Mouse (Mus musculus) spleen, postnatal 10 days (tissue): ENCODE measurements around the gene Hhat.

Experiments
- DNase-seq, 2 experiments: peaks; one replicate each; pipeline ENCODE4 v3.0.0; 2021 to 2022; ENCODE audit warnings: low spot score in 2 of 2

Gene Hhat

DNA sequence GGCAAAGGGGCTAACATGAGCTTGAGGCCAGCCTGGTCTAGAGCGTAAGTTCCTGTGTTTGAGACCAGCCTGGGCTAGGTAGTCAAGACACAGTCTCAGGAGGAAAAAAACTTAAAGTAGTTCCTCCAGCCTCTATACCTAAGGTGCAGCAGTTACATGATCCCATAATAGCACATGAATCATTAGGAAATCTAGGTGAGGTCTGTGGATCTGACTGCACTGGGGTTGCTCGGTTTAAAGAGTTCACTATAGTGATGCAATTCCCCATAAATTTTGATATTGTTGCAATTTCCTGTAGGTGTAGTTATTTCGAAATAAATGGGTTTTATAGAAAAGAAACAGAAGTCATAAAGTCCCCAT, 26.2 kb downstream of the Hhat start:
- no peak for DNase-seq

DNA sequence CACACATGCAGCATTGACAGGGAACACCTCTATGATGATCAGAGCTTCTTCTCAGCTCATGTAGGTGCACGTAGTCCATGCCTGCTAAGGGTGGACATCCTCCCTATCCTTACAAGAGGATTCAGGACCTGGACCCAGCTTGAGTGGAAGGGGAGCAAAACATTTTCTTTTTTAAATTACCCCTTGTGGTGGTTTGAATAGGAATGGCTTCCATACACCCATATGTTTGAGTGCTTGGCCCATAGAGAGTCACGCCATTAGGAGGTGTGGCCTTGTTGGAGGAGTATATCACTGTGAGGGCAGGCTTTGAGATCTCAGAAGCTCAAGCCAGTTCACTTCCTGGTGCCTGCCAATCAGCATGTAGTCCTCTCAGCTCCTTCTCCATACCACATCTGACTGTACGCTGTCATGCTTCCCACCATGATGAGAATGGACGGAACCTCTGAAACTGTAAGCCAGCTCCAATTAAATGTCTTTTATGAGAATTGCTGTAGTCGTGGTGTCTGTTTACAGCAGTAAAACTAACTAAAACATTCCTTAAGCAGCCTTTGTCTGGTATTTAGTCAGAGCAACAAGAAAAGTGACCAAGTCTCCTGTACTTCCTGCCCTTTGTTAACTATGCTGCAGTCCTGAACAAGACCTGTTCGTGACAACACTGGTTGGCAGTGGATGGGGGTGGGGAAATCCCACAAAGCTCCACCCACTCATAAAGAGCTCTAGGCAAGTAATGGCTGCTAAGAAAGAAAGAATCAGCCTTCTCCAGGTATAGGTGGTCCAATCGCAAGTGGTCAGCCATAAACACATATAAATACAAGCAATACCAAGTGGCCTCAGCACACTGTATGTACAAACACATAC, 28.4 kb downstream of the Hhat start:
- no peak for DNase-seq

DNA sequence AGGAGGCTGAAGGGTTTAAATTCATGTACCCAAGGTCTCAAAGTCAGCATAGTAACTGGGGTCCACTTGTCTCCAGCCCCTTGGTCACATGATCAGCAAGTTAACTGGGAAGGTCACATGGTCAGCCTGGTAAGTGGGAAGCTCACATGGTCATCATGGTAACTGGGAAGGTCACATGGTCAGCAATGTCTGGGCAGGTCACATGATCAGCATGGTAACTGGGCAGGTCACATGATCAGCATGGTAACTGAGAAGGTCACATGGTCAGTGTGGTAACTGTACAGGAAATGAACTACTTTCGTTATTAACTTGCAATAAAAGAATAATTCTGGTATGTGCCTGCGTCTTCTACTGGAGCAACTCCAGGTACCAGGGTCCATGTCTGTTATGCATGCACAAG, 29.1 kb downstream of the Hhat start:
- DNase-seq, result no peak

DNA sequence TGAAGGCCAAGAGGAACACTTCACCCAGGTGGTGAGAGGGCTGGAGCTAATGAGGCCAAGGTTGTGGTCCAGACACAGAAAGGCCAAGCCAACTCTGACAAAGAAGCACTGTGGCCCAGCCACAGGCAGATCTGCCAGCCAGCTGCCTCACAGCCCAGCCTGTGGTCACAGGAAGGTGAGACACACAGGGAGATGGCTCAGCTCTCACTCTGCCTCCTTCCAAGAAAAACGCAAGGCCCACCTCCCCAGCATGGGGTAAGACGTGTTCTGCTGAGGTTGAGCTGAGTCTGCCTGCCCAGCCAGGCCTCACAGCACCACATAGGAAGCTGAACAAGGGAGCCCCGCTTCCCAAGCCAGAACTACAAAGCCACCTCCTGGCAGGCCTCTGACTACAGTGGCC, 34.5 kb downstream of the Hhat start:
- DNase-seq, result no peak

DNA sequence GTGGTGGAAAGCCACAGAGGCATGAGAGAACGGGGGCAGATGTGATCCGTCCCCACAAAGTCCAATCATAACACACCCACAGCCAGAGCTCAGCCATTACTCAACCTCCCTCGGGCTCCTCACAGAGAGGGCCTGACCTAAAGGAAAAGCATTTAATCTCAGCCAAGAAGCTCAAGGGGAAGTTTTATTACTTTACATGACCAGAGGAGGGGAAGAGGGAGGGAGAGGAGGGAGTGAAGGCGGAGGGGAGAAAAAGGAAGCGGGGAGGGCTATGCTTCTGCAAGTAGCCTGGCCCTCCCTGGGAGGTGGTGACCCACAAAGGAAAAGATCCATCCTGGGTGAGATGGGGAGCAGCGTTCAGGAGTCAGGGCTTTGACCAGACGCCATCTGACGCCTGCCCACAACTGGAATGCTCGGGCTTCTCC, 35.0 kb downstream of the Hhat start:
- no peak for DNase-seq

DNA sequence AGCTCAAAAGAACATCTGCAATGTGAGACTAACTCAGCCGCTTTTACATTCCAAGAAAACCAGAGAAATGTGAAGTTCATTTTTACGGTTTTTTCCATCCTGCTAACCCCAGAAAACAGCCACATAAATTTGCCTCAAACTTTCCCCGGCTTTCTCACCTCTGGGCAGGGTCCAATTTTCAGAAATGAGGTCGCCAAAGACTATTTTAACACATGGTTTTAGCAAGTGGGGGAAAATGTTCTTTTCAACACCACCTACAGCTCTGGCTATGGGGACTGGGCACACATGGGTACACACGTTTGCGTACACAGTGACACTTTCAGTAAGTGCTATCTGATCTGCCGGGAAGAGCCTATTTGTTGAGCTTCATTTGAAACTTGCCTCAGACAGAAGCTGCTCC, 40.5 kb downstream of the Hhat start:
- DNase-seq, result no peak

DNA sequence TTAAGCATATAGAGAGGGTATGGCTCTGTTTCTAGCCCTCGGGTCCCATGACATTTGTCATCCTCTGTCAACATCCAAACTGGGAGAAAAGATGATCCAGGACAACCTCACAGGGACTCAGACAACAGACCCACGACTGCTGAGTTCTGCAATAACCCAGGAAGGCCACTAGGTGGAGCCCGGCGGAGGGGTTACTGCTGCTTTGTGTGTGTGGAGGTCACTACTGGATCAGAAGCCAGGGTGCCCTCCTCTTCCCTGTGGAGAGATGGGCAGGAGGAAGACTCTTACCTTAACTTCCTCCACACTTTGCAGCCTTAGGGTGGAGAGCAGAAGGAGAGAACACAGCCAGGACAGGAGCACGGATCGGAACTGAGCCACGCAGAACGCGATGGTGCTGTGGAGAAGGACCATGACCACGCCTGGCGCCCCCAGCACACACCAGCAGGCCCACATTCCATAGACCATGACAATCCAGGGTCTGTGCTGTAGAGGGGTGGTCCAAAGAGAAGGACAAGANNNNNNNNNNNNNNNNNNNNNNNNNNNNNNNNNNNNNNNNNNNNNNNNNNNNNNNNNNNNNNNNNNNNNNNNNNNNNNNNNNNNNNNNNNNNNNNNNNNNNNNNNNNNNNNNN, 43.9 kb downstream of the Hhat start:
- peak; percentile 32 to 76 for DNase-seq

DNA sequence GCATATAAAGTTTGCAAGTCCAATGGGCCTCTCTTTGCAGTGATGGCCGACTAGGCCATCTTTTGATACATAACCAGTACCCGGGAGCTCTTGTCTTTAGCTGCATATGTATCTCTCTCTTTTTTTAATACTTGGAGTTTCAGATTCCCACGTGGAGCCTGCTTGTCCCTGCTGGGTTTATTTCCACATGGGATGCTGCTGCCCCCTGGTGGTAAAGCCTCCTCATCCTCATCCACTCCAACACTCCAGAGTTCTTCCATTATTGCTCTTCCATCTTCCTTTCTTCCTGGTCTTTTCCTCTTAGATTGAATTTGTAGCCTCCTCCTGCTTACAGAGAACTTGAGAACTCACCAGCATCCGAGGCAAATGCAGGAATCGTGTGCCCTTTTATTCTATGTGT, 48.9 kb downstream of the Hhat start:
- peak; percentile 19 to 65 for DNase-seq

DNA sequence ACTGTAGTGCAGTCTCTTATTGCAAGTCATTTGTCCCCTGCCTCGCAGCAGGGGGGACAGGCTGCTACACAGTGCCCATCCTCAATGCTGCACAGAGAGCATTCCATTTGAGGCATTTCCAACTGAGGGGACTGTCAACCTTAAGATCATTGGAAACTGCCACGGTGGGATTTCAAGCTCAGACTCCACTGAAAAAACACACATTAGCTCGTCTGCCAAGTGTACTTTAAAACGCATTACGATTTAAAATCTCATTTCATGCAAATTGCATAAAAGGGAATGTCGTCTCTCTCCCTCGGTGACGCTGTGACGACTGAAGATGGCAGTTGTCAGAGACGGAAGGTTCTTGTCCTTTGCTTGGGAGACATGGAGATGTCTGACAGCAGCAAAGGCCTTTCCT, 50.9 kb downstream of the Hhat start:
- DNase-seq, result no peak

DNA sequence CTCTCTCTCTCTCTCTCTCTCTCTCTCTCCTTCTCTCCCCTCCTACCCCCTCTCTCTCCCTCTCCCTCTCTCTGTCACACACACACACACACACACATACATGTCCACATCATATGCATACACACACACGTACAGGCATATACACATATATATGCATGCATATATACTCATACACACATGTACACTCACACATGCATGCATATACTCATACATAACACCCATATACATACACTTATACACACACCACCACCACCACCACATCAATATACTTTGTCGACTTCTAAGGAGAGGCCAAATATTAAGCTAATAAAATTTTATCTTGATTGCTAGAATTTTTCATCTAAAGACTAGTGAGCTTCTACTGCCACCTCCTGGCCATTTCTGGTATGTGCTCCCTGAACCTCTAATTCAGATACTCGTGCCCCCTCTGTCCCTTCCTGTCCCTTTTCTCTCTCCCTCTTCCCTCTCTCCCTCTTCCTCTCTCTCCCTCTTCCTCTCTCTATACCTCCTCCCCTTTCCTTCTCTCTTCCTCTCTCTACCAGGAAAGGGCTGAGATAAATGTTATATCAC, 59.2 kb downstream of the Hhat start:
- peak; percentile 25 to 70 for DNase-seq

DNA sequence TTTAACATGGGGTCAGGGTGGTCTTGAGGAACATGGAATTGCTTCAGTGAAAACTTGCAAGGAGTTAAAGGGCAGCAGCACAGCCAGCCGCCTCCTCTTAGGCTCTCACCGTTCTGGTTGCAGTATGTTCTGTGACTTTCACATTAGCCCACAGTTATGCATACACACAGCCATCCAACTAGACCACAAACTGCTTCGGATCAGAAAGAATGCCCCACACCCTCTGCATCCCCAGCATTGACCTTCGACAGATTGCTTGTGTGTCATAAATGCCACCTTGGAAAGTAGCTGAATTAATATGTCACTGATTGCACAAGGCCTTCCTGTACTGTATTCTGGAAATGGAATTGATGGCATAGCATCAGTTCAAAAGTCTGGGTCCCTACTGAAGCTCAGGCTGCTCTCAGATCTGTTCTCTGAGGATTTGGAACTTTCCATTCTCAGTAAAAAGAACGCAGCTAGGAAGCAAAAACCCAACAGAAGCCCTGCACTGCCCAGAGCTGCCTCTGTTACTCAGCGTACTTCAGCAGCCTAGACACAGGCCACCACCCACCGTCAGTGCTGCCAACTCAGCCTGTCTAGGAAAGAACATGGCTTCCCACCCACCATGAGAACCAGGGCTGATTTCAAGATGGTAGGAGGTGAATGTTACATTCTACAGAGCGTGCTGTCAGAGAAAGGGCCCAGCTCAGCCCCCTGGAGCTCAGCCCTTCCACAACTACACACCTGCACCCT, 70.5 kb downstream of the Hhat start:
- DNase-seq, result no peak

DNA sequence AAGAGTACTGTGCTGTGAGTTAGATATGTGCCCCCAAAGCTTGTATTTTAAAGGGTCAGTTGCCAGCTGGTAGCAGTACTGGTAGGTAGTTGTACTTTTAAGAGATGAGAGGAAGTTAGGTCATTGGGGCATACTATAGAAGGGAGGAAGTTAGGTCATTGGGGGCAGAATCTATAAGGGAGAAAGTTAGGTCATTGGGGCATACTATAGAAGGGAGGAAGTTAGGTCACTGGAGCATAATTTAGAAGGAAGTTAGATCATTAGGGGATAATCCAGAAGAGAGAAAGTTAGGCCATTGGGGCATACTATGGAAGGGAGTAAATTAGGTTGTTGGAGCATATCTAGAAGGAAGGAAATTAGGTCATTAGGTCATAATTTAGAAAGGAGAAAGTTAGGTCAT, 71.9 kb downstream of the Hhat start:
- no peak for DNase-seq

DNA sequence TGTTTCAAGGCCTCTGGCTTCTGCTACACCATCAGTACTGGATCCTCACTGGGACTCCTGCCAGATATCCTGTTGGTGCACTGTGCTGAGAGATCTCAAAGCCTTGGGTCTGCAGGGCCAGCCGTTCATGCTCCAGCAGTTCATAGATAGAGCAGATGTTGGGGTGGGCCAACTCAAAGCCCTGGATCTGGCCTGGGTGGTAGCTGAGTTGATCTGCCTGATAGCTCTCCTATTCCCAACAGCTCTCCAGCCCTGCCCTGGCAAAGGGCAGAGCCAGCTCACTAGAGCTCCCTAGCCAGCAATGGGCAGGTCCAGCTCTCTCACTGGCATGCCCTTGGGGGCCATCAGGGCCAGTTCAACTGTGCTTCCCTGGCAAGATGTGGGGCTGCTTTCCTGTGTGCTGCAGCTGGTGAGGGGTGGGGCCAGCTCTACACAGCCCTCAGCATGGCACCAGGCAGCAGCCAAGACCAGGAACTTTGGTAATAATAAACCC, 74.6 kb downstream of the Hhat start:
- DNase-seq, result no peak

DNA sequence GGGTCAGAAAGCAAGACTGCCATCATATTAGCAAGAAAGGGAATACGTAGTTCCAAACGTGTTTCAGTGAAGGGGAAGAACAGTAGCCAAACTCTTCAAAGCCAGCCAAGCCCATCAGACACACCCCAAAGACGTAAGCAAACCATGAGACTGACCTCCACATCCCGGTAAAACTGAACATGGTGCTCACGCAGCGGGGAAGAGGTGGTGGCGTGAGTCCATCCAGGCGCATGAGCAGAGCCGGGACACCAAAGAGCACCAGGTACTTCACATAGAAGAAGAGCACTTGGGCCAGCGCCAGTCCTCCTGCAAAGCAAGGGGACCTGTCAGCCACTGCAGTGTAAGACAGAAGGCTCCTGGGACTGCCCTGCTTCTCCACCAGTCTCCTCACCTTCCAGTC, 77.4 kb downstream of the Hhat start:
- DNase-seq, result no peak

DNA sequence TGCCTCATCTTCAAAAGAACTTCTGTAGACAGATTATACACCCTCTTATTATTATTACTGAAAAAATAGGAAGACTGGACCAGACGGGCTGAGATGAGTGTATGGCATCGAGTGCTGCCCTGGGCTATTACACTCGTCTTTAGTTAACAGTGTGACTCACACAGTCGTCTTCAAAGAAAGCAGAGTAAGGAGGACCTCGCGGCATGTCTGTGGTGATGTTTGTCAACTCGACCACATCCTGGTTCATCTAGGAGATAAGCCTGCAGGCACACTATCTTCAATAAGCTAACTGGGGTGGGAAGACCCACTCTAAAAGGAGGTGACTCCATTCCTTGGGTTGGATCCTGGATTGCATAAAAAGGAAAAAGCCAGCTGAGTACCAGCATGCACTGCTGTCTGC, 78.0 kb downstream of the Hhat start:
- DNase-seq, result no peak

DNA sequence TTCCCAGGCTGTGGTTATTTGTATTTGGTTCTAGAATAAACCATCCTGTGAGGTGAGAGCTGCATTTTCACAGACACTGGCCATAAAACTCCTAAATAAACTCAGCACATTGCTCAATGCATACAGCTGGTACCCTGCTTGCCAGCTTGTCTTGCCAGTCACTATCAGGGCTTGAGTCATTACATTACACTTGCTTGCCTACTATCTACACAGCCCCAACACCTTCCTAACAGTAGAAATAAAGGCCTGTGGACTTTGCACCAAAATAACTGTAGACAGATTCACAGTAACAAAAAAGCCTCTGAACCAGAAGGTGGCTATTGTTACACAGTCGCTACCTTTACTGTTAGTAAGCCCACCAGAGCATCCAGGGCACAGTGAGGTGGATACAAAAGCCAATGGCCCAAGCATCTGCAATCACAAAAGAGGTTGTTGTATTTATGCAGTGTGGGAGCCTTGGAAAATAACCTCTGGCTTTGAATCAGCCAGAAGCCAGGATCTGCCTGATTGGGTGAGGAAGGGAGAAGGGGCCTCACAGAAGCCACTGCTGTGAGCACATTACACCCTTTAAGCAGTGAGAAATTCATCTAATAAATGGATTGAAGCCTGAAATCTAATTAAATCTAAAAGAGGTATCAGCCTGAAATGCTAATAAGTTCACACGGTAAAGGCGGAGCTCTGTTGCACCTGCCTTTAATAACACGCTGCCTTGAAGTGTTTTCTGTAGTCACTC, 88.6 kb downstream of the Hhat start:
- DNase-seq, result no peak

DNA sequence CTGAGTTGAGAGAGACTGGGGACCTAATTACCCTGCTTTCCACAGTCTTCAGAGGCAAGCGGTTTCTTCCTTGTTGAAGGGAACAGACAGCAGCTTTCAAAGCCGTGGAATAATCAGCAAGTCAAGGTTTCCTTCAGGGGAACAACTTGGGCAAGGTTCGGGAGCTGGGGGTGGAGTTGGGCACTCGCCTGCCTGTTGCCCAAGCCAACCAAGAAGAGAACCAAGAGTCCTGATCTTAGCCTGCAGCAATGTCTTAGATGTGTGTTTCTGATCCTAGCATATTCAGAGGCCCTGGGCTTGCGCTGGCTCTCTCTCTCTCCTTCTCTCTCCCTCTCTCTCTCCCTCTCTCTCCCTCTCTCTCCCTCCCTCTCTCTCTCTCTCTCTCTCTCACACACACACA, 93.8 kb downstream of the Hhat start:
- DNase-seq, result no peak

DNA sequence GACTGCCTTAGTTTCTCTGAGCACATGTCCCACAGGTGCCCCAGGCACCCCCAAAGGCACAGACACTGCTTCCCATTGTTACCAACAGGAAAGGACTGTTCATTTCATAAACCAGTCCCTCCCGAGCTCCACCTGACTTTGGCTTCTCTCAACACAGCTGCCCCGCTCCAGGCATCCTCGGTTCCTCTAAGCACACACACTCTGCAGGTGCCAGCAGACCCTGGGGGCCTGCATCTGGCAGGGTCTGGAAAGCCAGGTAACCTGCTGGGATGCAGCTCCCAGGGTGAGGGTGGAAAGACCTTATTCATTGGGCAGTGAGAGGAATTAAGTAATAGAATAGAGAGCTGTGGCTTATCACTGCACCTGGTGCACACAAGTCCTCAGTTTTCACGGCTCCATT, 107.4 kb downstream of the Hhat start:
- no peak for DNase-seq

DNA sequence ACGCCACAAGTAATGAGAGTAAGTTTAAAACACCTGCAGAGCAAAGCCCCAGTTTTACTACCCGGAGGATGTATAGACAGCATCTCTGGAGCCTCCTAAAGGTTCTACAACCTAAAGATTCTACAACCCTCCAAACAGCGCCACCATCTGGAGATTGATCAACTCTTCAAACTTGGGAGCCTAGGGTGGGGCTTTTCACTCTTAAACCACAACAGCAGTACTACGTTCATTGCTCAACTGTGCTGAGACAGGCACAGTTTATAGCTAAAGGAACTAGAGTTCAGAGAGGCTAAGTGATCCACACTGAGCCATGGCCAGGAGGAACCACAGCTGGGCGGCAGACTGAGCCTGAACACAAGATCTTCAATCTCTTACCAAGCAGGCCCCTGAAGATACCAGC, 107.9 kb downstream of the Hhat start:
- DNase-seq, result no peak

DNA sequence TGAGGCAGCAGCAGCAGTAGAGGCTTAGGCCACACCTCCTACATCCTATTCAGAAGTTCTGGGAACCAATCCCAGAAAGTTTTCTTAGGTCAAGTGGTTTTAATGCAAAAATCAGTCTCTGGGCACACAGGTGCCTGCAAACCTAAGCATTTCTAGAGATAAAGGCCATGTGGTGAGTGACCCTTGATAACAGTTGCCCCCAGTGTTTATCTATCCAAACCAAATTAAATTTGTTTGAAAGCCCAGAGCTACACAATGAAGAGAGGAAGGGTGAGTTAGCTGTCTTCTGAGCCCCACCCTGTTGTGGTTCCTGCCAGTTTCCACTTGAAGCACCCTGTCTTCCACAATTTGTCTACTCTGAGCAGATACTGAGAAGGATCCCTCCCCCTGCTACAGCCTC, 109.4 kb downstream of the Hhat start:
- no peak for DNase-seq

DNA sequence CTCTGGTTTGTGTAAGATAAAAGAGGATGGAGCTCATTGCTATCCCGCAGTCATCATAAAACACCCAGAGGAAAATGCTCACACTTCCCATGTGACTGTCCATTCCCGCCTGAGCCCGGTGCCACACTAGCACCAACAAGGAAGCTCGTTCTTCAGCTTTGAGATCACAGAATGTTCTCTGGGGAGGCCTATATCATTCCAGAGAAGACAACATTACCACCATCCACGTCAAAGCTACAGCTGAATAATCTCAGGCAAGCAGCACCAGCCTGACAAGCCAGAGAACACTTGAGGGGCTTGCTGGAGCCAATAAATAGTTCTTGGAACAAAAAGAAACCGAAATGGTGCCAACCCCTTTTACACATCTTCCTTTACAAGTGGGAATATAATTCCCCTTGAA, 113.6 kb downstream of the Hhat start:
- no peak for DNase-seq
